Mouse (Mus musculus): ENCODE data around the gene 4931414P19Rik.

4931414P19Rik gene

GRCm38 (mm10) chr14:54605752-54606321 lies at the start of gene 4931414P19Rik:
Gene 4931414P19Rik, minus strand, starts transcription at chr14:54605993.
- DNase-seq, result peak; percentile 93

DNA sequence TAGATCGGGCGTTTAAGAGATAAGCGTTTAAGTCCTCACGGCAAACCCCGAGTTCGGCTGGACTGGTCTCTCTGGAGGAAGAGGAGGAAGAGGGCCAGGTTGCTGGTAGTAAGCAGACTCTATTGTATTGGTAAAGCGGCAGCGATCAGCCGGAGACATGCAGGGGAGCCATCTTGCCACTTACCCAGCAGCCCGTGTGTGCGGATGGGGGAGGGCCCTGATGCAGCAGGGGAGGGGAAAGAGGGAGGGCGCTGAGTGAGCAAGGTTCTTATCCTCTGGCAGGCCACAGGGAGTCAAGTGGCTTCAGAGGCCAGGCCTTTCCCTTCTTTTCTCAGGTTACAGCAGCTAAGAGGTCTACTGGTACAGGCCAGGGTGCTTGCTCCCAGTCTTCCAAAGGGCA lies 47.7 kb upstream of the 4931414P19Rik start:
- peak; percentile 88 to 92 for DNase-seq

DNA sequence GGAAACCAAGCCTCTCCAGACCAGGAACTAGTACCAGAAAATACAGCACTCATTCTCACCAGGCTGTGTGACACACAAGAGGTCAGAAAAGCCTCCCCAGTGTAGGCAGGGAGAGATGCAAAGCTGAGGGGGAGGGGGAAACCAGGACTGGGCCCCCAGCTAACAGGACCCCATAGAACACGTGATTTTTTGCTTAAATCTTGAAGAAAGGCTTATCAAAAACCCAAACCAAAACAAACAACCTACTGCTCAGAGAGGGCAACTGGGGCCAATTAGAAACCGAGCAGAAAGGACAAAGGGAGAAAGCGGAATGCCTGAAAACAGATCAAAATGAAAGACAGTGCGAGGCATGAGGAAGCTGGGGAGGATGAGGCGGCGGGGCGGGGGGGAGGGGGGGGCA lies 47.0 kb upstream of the 4931414P19Rik start:
- peak in 1 of 2 experiments; percentile 11 for DNase-seq

DNA sequence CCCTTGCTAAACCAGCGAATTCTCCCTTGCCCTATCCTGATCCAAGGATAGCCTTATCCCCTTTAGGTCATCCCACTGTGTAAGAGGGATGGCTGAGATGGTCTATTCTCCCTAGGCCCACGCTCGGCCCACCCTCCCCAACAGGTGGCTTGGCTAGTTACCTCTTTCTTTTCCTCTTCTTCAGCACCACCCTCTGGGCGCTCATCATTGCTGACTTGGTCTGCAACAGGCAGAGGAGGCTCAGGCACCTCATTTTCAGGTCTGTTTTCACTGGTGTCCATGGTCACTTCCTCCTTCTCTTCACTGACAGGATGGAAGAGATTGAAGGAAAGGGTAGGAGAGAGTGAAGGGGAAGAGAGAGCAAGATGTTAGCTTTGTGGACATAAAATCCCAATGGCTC lies 45.8 kb upstream of the 4931414P19Rik start:
- DNase-seq, result no peak

GRCm38 (mm10) chr14:54650621-54651454 lies 45.0 kb upstream of the 4931414P19Rik start:
- DNase-seq, result peak; percentile 95 to 96

DNA sequence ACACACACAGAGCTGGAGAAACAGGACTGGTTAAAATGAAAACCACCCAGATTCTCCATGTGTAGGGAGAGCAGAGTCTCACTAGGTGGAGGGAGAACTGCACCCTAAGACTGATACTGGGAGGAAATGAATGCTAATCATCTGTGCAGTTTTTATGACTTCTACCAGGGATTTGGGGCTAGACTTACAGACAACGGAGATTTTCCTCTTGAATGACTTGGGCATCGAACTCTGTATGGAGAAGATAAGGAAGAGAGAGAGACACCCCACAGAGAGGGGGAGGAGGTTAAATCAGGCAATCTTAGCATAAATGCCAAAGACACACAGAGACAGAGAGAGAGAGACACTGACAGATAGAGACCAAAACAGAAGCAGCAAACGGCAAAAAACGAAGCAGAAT lies 42.1 kb upstream of the 4931414P19Rik start:
- no peak for DNase-seq

DNA sequence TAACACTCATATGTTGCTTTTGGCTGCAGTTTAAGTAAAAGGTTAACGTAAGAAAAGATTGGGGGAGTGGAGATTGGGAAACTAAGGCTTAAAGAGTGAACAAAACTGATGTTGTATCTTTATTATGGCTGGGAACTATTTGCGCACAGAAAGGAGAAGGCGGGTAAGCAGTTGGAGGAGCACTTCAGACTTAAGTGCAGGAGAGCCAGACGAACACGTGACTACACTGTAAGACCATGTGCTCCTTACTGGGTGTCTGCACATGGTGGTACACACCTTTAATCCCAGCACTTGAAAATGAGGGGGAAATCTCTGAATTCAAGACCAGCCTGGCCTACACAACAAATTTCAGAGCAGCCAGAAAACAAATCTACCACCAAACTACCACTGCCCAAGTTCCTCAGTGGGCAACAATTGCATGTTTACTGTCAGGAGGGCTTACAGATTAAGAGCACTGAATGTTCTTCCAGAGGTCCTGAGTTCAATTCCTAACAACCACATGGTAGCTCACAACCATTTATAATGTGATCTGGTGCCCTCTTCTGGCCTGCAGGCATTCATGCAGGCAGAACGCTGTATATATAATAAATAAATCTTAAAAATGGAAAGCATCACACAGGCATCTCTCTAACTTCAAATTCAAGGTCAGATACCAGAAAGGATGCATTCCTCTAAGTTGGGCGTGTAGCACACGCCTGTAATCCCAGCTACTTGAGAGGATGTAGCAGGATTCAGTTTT lies 41.3 kb upstream of the 4931414P19Rik start:
- no peak for DNase-seq

DNA sequence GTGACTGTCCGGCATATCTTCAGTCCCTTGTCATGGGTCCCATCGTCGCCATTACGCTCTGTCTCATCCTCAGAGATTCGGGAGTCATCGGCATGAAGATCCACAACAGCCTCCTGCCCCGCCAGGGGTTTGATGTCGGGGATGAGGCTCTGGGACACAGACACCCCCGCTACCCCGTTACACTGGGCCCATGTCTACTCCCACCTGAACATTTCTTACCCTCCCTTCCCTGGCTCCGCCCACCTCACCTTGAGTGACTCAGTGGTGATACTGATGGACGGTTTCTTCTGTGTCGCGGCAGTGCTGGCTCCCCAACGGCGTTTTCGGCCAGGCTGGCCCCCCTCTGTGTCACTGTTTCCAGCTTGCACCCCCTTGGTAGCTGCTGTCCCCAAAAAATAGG lies 40.7 kb upstream of the 4931414P19Rik start:
- DNase-seq, result no peak

DNA sequence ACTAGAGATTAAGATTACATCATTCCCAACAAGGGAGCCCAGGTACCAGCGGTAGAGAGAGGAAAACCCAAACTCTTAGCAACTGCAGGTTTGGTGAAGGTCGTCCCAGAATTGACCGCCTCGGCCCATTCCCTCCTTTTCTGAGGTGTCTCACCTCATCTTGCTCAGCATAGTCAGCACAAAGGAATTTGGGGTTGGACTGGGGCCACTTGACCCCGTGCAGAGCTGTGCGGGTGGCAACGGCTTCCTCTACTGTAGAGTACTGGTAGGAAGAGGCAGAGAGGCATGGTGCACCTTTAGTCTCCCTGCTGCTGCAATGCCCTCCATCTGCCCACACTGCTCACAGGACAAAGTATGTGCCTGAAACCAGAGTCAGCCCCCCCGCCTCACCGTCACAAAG lies 38.5 kb upstream of the 4931414P19Rik start:
- no peak for DNase-seq

DNA sequence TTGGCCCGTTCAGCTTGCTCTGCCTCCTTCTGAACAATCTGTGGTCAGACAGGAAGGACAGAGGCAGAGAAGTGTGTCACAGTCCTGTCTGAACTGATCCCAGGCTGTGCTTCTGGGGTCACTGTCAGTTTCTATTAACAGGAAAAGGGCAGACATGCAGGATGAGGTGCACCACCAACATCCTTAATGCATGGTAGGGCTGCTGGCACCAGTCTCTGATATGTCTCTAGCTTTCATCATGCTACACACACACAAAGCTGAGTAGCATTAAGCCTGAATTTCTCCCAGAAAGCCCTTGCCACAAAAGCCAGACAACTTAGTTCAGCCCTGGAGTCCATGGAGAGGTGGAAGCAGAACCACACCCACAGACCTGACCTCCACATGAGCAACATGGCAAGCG lies 37.2 kb upstream of the 4931414P19Rik start:
- DNase-seq, result no peak

- DNase-seq, result no peak
Measured at GRCm38 (mm10) chr14:54642224-54642944, 36.6 kb upstream of the 4931414P19Rik start.

DNA sequence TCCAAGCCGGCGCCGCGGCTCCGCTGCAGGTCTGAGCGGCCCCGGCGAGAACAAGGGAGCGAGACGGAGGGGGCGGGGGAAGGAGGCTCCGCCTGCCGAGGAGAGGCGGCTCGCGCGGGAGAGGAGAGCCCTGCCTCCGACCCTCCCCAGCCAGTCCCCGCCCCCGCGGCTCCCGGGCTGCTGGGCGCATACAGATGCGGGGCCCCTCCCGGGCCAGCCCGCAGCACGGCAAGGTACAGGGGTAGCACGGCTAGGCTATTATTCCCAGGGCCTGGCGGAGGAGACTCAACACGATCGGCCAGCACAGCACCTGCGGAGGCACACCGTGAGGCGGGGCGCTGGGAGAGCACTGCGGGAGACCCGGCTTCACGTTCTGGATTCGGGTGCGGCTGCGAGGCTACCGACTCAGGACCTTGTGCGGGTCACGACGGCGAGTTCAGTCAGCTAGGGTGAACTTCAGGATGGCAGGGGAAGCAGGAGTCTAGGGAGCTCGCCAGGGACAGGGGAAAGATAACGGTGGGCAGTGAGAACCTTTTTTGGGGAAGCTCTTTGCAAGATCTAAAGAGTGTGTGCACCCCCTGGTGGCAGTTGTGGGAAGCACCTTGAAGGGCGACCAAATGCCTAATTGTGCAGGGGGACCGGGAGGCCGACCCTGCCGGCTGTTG lies 35.6 kb upstream of the 4931414P19Rik start, which contains the start of gene Cdh24:
Cdh24 (minus strand) TSS at position 60 of the 665 bp plus-strand sequence.
- DNase-seq, result peak; percentile 96 to 98

- DNase-seq, result no peak
Measured at GRCm38 (mm10) chr14:54640946-54641304, 35.1 kb upstream of the 4931414P19Rik start, which contains the start of gene Gm17606. Gene Gm17606, plus strand, starts transcription at chr14:54640952.

DNA sequence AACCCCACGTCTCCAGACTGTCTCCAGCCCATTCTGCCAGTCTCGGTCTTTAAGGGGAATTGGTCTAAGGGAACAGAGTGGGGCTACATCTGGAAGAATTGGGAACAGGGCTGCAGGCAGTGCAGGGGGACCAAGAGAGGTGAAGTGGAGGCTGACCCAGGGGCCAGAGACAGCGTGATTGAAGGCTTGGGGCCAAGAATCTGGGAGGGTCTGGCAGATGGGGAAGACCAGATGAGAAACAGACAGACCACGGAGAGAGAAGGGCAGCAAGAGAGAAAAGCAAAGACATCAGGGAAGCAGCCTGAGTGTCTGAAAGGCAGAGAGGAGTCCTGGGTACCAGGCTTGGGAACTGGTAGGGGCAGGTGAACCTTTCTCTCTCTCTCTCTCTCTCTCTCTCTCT lies 34.3 kb upstream of the 4931414P19Rik start:
- peak; percentile 54 to 67 for DNase-seq

DNA sequence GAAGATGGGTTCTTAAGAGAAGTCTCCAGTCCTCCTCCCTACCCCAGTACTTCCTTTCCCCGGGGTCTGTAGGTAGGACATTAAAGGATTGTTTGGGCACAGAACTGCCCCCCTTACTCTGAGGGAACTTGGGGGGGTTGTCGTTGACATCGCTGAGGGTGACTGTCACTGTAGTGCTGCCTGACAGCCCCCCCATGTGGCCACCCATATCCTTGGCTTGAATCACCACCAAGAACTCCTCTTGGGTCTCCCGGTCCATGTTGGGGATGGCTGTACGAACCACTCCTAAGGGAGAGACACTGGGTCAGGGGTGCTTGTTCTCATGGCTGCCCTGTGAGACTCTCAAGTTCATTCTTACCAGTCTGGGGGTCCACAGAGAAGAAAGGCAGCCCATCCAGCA lies 32.4 kb upstream of the 4931414P19Rik start:
- no peak for DNase-seq

GRCm38 (mm10) chr14:54636954-54637353 lies 31.2 kb upstream of the 4931414P19Rik start:
- peak; percentile 73 to 80 for DNase-seq

DNA sequence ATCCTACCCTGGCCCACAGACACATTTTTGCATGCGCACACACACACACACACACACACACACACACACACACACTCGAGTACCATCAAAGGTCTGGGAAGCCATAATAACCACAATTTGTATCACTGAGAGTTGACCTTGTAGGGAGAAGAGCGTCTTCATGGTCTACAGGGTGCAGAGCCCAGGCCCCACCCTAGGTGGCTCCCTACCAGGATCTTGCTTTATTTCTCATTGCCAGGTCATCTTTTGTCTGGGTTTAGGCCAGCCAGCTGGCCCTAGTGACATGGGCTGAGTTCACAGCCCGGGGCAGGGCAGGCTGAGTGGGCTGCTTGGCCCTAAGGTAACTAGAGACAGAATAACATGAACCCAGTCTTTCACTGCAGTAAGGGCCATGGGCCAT lies 28.4 kb upstream of the 4931414P19Rik start:
- DNase-seq, result no peak

DNA sequence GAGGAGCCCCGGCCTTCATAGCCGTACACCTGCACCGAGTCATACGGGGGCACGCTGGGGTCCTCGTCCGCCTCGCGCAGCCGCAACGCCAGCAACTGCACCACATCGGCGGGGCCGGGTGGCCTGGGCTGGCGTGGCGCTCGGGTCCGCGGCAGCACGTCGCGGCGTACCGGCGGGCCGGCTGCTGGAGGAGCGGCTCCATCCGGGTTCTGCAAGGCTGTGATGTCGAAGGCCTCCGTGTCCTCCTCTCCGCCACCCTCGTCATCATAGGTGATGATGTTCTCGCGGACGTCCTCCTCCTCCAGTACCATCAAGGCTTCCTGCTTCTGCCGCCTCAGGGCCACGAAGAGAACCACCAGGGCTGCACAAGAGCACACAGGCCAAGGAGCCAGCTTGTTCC lies 26.5 kb upstream of the 4931414P19Rik start:
- no peak for DNase-seq

DNA sequence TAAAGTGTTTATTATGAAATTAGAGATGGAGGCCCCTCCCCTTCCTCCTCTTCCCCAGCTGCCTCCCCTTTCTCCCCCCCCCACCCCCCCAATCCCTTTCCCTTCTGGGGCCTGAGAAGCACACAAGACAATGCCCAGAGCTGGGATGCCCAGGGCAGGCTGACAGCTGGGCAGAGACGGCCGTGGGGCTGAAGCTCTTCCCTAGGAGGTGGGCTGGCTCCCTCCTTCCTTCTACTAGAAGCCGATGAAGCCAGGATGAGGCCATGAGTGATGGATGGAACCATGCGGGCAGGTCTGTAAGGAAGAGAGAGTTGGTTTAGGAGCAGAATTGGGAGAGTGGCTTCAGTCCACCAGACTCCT lies 25.4 kb upstream of the 4931414P19Rik start:
- DNase-seq, result no peak

GRCm38 (mm10) chr14:54630583-54631239 lies 24.9 kb upstream of the 4931414P19Rik start:
- no peak for DNase-seq

GRCm38 (mm10) chr14:54629797-54630196 lies 24.0 kb upstream of the 4931414P19Rik start:
- DNase-seq, result no peak

DNA sequence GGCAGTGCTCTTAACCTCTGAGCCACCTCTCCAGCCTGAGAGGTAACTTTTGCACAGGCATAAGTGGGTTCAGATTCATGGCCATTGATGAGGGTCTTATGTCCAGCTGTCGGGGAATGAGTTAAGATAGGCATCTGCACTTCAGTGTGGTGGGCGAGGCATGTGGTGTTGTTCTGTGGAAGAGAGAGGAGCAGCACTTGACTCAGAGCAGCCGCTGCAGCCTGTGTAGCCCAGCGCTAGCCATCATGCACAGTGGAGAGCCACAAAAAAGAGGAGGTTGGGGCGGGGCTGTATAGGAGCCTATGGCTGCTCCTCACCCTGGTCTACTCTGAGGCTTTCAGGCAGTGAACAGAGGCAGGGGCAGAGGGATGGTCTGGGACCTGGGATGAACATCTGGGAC lies 22.3 kb upstream of the 4931414P19Rik start:
- DNase-seq, result no peak
